Mouse (Mus musculus): Measurements from ENCODE around the gene Gm10053.

DNA sequence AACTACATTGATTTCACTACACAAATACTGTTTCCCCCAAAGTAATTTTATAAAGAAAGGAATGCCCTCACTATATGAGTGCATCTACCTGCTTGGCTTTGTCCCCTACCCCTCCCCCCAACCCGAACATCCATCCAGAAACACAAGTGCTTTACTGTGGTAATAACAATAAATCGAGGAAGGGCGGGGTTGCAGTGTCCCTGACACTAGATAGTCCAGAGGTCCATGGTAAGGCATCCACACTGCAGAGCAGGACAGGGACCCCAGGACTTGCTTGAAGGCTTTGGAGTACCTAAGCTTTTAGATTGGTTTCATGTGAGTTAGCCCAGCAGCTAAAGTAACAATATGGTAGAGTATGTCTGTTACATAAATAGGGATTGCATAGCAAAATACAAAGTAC lies 26.2 kb downstream of the Gm10053 start:
- TF ChIP-seq POLR2A (IDR thresholded peaks at IDR 0.05; ENCODE audit: insufficient read depth, low read length) (no peak), CTCF (IDR thresholded peaks at IDR 0.05; ENCODE audit: low read depth, low read length) (no peak)
